Mouse (Mus musculus): ENCODE data around the gene Gpr19.

Gpr19 gene

DNA sequence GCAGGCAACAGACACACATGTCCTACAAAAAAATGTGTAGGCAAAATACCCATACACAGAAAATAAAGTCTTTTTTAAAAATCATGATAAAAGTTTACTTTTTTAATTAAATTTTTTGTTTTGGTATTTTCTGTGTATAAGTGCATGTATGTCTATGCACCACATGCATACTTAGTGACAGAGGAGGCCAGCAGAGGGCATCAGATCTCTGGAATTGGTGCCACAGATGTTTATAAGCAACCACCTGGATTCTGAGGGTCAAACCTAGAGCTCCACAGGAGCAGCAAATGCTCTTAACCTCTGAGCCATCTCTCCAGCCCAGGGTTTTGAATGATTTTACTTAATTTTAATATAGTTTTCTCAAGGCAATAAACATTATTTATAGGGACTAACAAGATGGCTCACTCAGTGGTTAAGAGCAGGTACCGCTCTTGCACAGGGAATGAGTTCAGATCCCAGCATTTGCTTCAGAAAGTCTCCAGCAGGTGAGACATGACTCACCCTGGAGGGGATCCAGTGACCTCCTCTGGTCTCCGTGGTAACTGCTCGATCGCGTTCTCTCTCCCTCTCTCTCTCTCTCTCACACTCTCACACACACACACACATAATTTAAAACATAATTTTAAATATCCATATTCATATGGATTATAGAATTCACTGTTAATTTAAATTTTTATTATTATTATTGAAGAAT, 50.0 kb downstream of the Gpr19 start:
- DNase-seq (ENCODE audit: low spot score), result no peak

- DNase-seq (ENCODE audit: low spot score), result no peak
Observed at GRCm38 (mm10) chr6:134847550-134847949, 50.8 kb downstream of the Gpr19 start.

- DNase-seq (ENCODE audit: low spot score), result peak; percentile 31
Observed at GRCm38 (mm10) chr6:134846308-134846707, 52.1 kb downstream of the Gpr19 start.

- no peak for DNase-seq (ENCODE audit: low spot score)
Observed at GRCm38 (mm10) chr6:134845726-134846125, 52.7 kb downstream of the Gpr19 start.

GRCm38 (mm10) chr6:134840346-134840745, 58.0 kb downstream of the Gpr19 start:
- no peak for DNase-seq (ENCODE audit: low spot score)

GRCm38 (mm10) chr6:134838111-134838510, 60.3 kb downstream of the Gpr19 start:
- no peak for DNase-seq (ENCODE audit: low spot score)

DNA sequence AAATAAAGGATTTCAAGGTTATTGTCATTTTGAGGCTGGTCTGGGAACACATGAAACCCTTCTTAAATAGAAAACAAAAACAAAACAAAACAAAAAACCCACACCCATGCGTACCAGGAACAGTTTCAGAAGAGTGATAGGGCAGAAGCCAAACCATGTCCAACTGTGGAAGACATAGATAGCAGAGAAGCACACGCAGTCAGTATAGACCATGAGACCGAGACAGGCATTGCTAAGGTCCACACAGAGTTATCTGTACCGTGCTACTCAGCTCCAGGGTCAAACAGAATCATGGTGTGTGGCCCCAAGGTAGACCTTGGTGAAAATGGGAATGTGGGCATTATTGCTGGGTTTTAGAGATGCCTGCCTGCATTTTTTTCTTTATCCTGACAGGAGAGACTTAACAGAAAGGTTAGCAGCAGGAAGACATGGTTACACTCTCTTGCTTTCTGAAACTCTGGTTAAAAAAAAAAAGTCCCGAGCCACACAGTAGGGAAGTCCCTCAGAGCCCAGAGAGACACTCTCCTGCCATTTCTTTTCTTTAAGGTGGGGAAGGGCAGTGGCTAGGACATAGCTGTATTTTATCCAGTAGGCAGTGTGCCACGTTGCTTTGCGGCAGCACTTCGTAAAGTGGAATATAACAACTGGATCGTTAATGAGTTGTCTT, 63.7 kb downstream of the Gpr19 start:
- no peak for DNase-seq (ENCODE audit: low spot score)

DNA sequence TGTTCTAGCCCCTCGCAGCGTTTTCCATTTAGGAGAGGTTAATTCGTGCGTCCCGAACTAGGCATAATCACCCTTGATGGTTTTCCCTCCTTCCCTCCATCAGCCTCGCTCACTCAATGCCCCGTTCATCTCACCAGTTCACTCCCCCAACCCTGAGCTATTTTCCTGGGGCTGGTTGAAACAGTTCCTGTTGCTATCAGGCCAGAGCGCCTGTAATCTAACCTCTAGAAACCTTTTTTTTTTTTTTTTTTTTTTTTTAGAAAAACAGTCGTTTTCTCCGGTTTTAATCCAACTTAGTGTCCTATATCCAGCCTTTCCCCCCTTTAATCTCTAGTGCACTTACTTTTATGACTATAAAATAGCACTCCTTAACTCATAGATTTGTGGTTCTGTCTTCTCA, 67.6 kb downstream of the Gpr19 start:
- DNase-seq (ENCODE audit: low spot score), result no peak

- DNase-seq (ENCODE audit: low spot score), result peak; percentile 100
Observed at GRCm38 (mm10) chr6:134829786-134830700, 68.3 kb downstream of the Gpr19 start, which contains the start of gene Crebl2. Gene Crebl2 (plus strand): TSS chr6:134830154.

DNA sequence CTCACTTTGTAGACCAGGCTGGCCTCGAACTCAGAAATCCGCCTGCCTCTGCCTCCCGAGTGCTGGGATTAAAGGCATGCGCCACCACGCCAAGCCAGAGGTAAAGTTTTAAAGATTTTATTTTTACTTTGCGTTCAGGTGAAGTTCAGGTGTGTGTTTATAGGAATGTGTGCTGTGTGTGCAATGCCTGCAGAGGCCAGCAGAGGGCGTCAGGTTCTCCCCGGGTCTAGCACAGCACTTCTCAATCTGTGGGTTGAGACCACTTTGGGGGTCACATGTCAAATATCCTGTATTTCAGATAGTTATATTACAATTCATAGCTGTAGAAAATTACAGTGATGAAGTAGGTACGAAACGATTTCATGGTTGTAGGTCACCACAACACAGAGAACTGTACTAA, 75.5 kb downstream of the Gpr19 start:
- DNase-seq (ENCODE audit: low spot score), result no peak

DNA sequence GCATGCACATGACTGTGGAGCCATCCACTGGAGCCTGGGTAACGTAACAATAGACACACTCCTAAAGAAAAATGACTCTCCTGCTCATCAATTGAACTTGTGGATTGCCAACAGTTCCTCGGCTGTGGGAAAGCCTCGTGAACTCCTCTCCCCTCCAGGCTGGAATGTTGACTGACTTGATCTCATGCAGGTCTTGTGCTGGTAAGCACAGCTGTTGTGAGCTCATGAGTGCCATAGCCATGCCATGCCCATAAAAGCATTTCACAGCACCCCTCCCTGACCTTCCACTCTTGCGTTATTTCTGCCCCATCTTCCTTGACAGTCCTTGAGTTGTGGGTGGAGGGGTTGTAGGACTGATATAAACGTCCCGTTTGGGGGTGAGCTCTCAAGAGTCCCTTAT, 78.0 kb downstream of the Gpr19 start:
- no peak for DNase-seq (ENCODE audit: low spot score)

- DNase-seq (ENCODE audit: low spot score), result no peak
Observed at GRCm38 (mm10) chr6:134819741-134820140, 78.6 kb downstream of the Gpr19 start.

All from ovary, postnatal 36 days (tissue).